Mouse (Mus musculus) embryonic facial prominence, embryonic 13.5 days (tissue): ENCODE data around the gene Plac1. TPM values are rescaled to one million over a fixed set of nuclear protein-coding genes. Genes with fewer than 3 reads are reported as not detected.
"Not testable (repeated sequence)": the region's sequence is repeated elsewhere in the genome, so short reads cannot be mapped to it uniquely, and the experiment has no call there.

Experiments
- ATAC-seq: fragments of 200-750 bp; cut with Nextera tagmentation; 2 replicates; pipeline ENCODE4 v1.8.0; 2017; ENCODE audit warnings: low read depth; ENCODE audit not compliant: insufficient number of reproducible peaks, insufficient read depth, low FRiP score, low TSS enrichment
- H3K27ac ChIP-seq: fragments of 300-500 bp; sonication (generic); 2 replicates; pipeline ENCODE4 v1.5.1; 2015; ENCODE audit warnings: moderate library complexity, mild to moderate bottlenecking, inconsistent platforms
- H3K27me3 ChIP-seq: fragments of 300-500 bp; sonication (generic); 2 replicates; pipeline ENCODE4 v1.6.1; 2015; ENCODE audit warnings: mild to moderate bottlenecking, inconsistent platforms
- H3K36me3 ChIP-seq: fragments of 300-500 bp; sonication (generic); 2 replicates; pipeline ENCODE4 v1.6.1; 2015; ENCODE audit warnings: mild to moderate bottlenecking, inconsistent platforms
- H3K4me1 ChIP-seq: fragments of 300-500 bp; sonication (generic); 2 replicates; pipeline ENCODE4 v1.6.1; 2015; ENCODE audit warnings: inconsistent platforms
- H3K4me2 ChIP-seq: fragments of 300-500 bp; sonication (generic); 2 replicates; pipeline ENCODE4 v1.6.1; 2015; ENCODE audit warnings: moderate library complexity, mild to moderate bottlenecking, inconsistent platforms
- H3K4me3 ChIP-seq: fragments of 300-500 bp; sonication (generic); 2 replicates; pipeline ENCODE4 v1.5.1; 2015; ENCODE audit warnings: mild to moderate bottlenecking, inconsistent platforms
- H3K9ac ChIP-seq: fragments of 300-500 bp; sonication (generic); 2 replicates; pipeline ENCODE4 v1.6.1; 2015; ENCODE audit warnings: mild to moderate bottlenecking, inconsistent platforms
- H3K9me3 ChIP-seq: fragments of 300-500 bp; sonication (generic); 2 replicates; pipeline ENCODE4 v1.6.1; 2016; ENCODE audit warnings: inconsistent platforms
- WGBS: fragments of 180-500 bp; shearing (Covaris S2); methylation state at CpG from one replicate; pipeline ENCODE4 v1.1.7; 2015; ENCODE audit warnings: mixed read lengths; 5-methylcytosine and 5-hydroxymethylcytosine counted together
- polyA plus RNA-seq: library from polyadenylated mRNA; unstranded; fragments of >200 nt; fragmentation: Nextera tagmentation; extraction: Ambion mirVana; gene quantifications from 2 replicates; pipeline ENCODE4 v1.2.1, GENCODE M21; 2015

Plac1 gene
- polyA plus RNA-seq, result 6.4 and 7.5 TPM in 2 replicates

- ATAC-seq, result no peak
- no peak within 1 kb of the TSS for H3K27ac ChIP-seq
- no peaks in the 10 kb centered on the region for H3K36me3 ChIP-seq
- H3K4me1 ChIP-seq, result no peaks in the 10 kb centered on the region
- WGBS, result 75% methylated on average over 4 of the region's 4 CpGs
- no peaks in the 10 kb centered on the region for H3K9me3 ChIP-seq
- H3K4me3 ChIP-seq, result no peak within 1 kb of the TSS
- no peaks in the 10 kb centered on the region for H3K27me3 ChIP-seq
- no peak within 1 kb of the TSS for H3K9ac ChIP-seq
- H3K4me2 ChIP-seq, result no peak within 1 kb of the TSS
These were observed at the start of gene Plac1 for GRCm38 (mm10) chrX:53240011-53240410. Gene Plac1 (minus strand): TSS chrX:53240111.

GRCm38 (mm10) chrX:53287924-53288323 is 48.0 kb upstream of the Plac1 start:
- Histone ChIP-seq H3K9me3 (no peaks in the 10 kb centered on the region), H3K27ac (no peak overlapping the region), H3K4me3 (no peak overlapping the region), H3K4me1 (no peaks in the 10 kb centered on the region), H3K36me3 (no peaks in the 10 kb centered on the region), H3K9ac (no peak overlapping the region), H3K27me3 (no peaks in the 10 kb centered on the region; the same call in 1 of the 2 replicates), H3K4me2 (no peak overlapping the region)
- ATAC-seq, result no peak
- WGBS, result 68% methylated on average over 5 of the region's 5 CpGs

GRCm38 (mm10) chrX:53273124-53273523 is 33.2 kb upstream of the Plac1 start, which contains the start of gene Fam122c:
Gene Fam122c (plus strand): TSS chrX:53273424.
- Histone ChIP-seq H3K9me3 (no peaks in the 10 kb centered on the region), H3K27ac (no peak within 1 kb of the TSS), H3K4me3 (no peak within 1 kb of the TSS), H3K4me2 (no peak within 1 kb of the TSS), H3K4me1 (no peaks in the 10 kb centered on the region), H3K36me3 (no peaks in the 10 kb centered on the region), H3K27me3 (no peaks in the 10 kb centered on the region), H3K9ac (no peak within 1 kb of the TSS)
- 50% methylated on average over 1 of the region's 1 CpGs for WGBS
- no peak for ATAC-seq

- H3K4me3 ChIP-seq, H3K9me3 ChIP-seq, H3K27ac ChIP-seq, H3K36me3 ChIP-seq, H3K9ac ChIP-seq, ATAC-seq, H3K4me1 ChIP-seq, H3K27me3 ChIP-seq, H3K4me2 ChIP-seq: not testable (repeated sequence)
- 71% methylated on average over 3 of the region's 3 CpGs for WGBS
These were observed 31.7 kb upstream of the Plac1 start for GRCm38 (mm10) chrX:53271628-53272027.

GRCm38 (mm10) chrX:53270063-53270432 is 30.1 kb upstream of the Plac1 start:
- no peaks in the 10 kb centered on the region for H3K4me1 ChIP-seq
- no peak overlapping the region for H3K27ac ChIP-seq
- no peak overlapping the region for H3K9ac ChIP-seq
- peak overlapping the region; percentile 55 for H3K4me2 ChIP-seq
- no peaks in the 10 kb centered on the region for H3K9me3 ChIP-seq
- H3K27me3 ChIP-seq, result no peaks in the 10 kb centered on the region
- ATAC-seq, result no peak
- no peaks in the 10 kb centered on the region for H3K36me3 ChIP-seq
- peak overlapping the region; percentile 61 for H3K4me3 ChIP-seq
- WGBS, result 25% methylated on average over 10 of the region's 10 CpGs

GRCm38 (mm10) chrX:53269289-53270062 is 29.6 kb upstream of the Plac1 start, which contains the start of gene Fam122b:
Gene Fam122b (minus strand): TSS chrX:53269805.
- no peaks in the 10 kb centered on the region; the same call in 1 of the 2 replicates for H3K27me3 ChIP-seq
- peak within 1 kb of the TSS; percentile 71 for H3K4me2 ChIP-seq
- H3K36me3 ChIP-seq, result no peaks in the 10 kb centered on the region
- peak within 1 kb of the TSS; percentile 65 for H3K9ac ChIP-seq
- H3K27ac ChIP-seq, result peak within 1 kb of the TSS; percentile 75
- no peaks in the 10 kb centered on the region for H3K4me1 ChIP-seq
- H3K9me3 ChIP-seq, result no peaks in the 10 kb centered on the region
- H3K4me3 ChIP-seq, result peak within 1 kb of the TSS; percentile 61
- peak; percentile 80; the same call in 1 of the 2 replicates for ATAC-seq
- 27% methylated on average over 39 of the region's 40 CpGs for WGBS

- peak overlapping the region; percentile 61 for H3K4me3 ChIP-seq
- H3K9ac ChIP-seq, result peak overlapping the region; percentile 65
- 23% methylated on average over 10 of the region's 10 CpGs for WGBS
- H3K9me3 ChIP-seq, result no peaks in the 10 kb centered on the region
- ATAC-seq, result peak; percentile 84; the same call in 1 of the 2 replicates
- H3K4me2 ChIP-seq, result peak overlapping the region; percentile 71
- no peaks in the 10 kb centered on the region for H3K36me3 ChIP-seq
- H3K4me1 ChIP-seq, result no peaks in the 10 kb centered on the region
- no peaks in the 10 kb centered on the region; the same call in 1 of the 2 replicates for H3K27me3 ChIP-seq
- no peak overlapping the region for H3K27ac ChIP-seq
These were observed 28.9 kb upstream of the Plac1 start for GRCm38 (mm10) chrX:53268856-53269255.

GRCm38 (mm10) chrX:53266186-53266585 is 26.3 kb upstream of the Plac1 start:
- ATAC-seq, result no peak
- Histone ChIP-seq H3K4me1 (no peaks in the 10 kb centered on the region), H3K4me3 (no peak overlapping the region), H3K9ac (no peak overlapping the region), H3K27me3 (peaks cover 8% of the 10 kb centered on the region; the same call in 1 of the 2 replicates), H3K9me3 (no peaks in the 10 kb centered on the region), H3K27ac (no peak overlapping the region), H3K4me2 (no peak overlapping the region), H3K36me3 (no peaks in the 10 kb centered on the region)
- 70% methylated on average over 9 of the region's 9 CpGs for WGBS

- no peak for ATAC-seq
- H3K4me3 ChIP-seq, result no peak overlapping the region
- H3K27me3 ChIP-seq, result no peaks in the 10 kb centered on the region
- H3K4me1 ChIP-seq, result no peaks in the 10 kb centered on the region
- no peak overlapping the region for H3K27ac ChIP-seq
- no peaks in the 10 kb centered on the region for H3K36me3 ChIP-seq
- H3K9ac ChIP-seq, result no peak overlapping the region
- no peaks in the 10 kb centered on the region for H3K9me3 ChIP-seq
- no peak overlapping the region for H3K4me2 ChIP-seq
These were observed 15.3 kb upstream of the Plac1 start for GRCm38 (mm10) chrX:53255195-53255594.

- no peaks in the 10 kb centered on the region for H3K9me3 ChIP-seq
- ATAC-seq, result no peak
- no peaks in the 10 kb centered on the region for H3K36me3 ChIP-seq
- no peaks in the 10 kb centered on the region for H3K4me1 ChIP-seq
- no peak overlapping the region for H3K4me2 ChIP-seq
- H3K27ac ChIP-seq, result no peak overlapping the region
- H3K9ac ChIP-seq, result no peak overlapping the region
- 14% methylated on average over 2 of the region's 2 CpGs for WGBS
- H3K27me3 ChIP-seq, result no peaks in the 10 kb centered on the region
- no peak overlapping the region for H3K4me3 ChIP-seq
These were observed 1.9 kb downstream of the Plac1 start for GRCm38 (mm10) chrX:53237971-53238370.

- H3K27me3 ChIP-seq, result no peaks in the 10 kb centered on the region
- H3K9me3 ChIP-seq, result no peaks in the 10 kb centered on the region
- no peak overlapping the region for H3K4me2 ChIP-seq
- no peak overlapping the region for H3K4me3 ChIP-seq
- ATAC-seq, result no peak
- H3K27ac ChIP-seq, result no peak overlapping the region
- H3K9ac ChIP-seq, result no peak overlapping the region
- H3K4me1 ChIP-seq, result no peaks in the 10 kb centered on the region
- WGBS, result 62% methylated on average over 7 of the region's 7 CpGs
- no peaks in the 10 kb centered on the region for H3K36me3 ChIP-seq
These were observed 3.5 kb downstream of the Plac1 start for GRCm38 (mm10) chrX:53236404-53236803.

GRCm38 (mm10) chrX:53233689-53234088 is 6.2 kb downstream of the Plac1 start:
- 27% methylated on average over 4 of the region's 4 CpGs for WGBS
- ATAC-seq, result no peak
- H3K4me2 ChIP-seq, result no peak overlapping the region

More at GRCm38 (mm10) chrX:53233689-53234088, 6.2 kb downstream of the Plac1 start:
- no peaks in the 10 kb centered on the region for H3K9me3 ChIP-seq
- H3K36me3 ChIP-seq, result no peaks in the 10 kb centered on the region
- H3K27ac ChIP-seq, result peak overlapping the region; percentile 44; the same call in 1 of the 2 replicates
- no peaks in the 10 kb centered on the region for H3K27me3 ChIP-seq
- no peak overlapping the region for H3K4me3 ChIP-seq
- no peaks in the 10 kb centered on the region for H3K4me1 ChIP-seq
- H3K9ac ChIP-seq, result no peak overlapping the region
